Mouse (Mus musculus): ENCODE measurements at regions not wholly inside any gene's neighbourhood (a gene's known extent, or its start where the extent isn't known, plus 50 kb on each side); places are given as distances from the start of the nearest gene placed in this dataset.
A peak's percentile ranks its signal among the peaks of the same experiment; 100 is the strongest.

DNA sequence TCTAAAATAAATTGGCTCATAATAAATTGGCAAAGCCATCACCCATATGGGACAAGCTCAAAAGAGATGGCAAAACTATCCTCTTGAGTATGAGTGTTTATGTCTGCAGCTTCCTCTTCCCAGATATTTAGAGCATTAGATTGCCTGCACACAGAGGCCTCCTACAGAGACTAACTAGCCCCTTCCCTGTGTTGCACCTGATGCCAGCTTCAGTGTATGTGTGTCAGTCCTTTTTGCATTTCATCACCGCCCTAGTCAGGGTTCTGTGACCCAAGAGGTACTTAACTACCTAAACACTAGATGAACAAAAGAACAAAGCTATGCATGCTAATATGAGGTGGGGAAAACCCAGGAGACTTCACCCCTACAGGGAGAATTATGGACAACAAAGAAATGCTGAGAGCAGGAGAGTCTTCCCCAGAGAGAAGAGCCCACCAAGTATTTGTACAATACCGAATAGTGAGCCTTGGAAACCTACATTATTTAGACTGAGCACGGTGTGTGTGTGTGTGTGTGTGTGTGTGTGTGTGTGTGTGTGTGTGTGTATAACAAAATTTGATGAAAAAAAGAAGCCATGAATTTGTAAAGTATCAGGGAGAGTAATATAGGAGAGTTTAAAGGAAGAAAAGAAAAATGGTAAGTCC lies 62.5 kb downstream of the Speer2 start:
- DNase-seq = no peak

DNA sequence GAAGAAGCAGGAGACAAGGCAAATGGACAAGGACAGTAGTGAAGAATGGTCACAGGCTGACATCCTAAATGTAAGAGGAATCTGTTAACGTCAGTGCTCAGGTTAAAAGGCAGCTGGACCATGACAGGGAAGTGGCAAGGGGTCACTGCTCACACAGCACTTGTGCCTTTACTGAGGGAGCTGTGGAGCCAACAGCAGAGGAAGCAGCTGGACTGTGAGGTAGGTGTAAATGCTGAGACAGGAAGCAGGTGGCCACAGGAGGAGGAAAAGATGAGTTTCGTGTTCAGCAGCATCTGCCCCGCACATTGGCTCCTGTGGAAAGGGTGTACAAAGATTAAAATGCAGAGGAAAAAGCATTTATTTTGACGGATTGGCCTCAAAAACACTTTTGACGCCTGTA lies 67.2 kb downstream of the Speer2 start:
- peak; percentile 6 to 27 for DNase-seq

DNA sequence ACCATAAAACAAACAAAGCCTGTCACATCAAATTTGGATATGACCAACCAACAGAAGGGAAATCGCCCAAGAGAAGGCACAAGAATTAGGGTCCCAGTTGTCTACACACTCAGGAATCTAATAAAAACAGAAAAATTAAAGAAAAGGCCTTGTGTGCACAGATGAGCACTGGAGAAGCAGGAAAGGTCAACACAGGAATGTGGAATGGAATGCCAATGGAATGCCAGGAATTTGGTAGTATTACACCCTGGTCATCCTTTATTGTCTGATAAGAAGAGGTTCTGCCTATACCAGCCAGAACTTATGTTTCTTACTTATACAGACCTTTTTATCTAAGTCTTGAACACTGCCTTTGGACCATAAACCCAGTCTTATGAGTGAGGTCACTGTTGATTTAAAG lies 72.9 kb downstream of the Speer2 start:
- DNase-seq = no peak

DNA sequence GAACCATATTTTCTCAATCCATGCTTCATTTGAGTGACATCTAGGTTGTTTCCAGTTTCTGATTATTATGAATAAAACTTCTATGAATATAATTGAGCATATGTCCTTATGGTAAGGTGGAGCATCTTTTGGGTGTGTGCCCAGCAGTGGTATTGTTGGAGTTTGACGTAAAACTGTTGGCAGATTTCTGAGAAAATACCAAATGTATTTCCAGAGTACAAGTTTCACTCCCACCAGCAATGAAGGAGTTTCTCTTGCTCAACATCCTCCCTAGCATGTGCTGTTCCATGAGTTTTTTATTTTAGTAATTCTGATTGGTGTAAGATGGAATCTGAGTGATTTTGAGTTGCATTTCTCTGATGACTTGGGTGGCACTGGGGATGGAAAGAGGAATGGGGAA lies 92.8 kb downstream of the Speer2 start:
- no peak for DNase-seq

Data from kidney, postnatal 4 days (tissue).